Mouse (Mus musculus) CH12.LX (cell line): ENCODE results near the gene Ranbp9. TPM values are rescaled to one million over a fixed set of nuclear protein-coding genes. Genes with fewer than 3 reads are reported as not detected.

ENCODE experiments used
- DNase-seq: peaks from one replicate; pipeline ENCODE4 v3.0.0-alpha.2; 2013; ENCODE audit errors: extremely low read depth
- H3K27ac ChIP-seq: 2 replicates; pipeline ENCODE4 v1.5.1; 2012; ENCODE audit warnings: low read depth, mild to moderate bottlenecking, control low read depth, moderate library complexity; ENCODE audit not compliant: insufficient read depth
- H3K27me3 ChIP-seq: replicated peaks from 2 replicates; pipeline ENCODE3; 2012; ENCODE audit warnings: inconsistent platforms
- H3K36me3 ChIP-seq, 2 experiments: replicated peaks in 1 of 2; 2 replicates each; pipeline versions ENCODE3 to v1.6.1; 2012; ENCODE audit warnings: inconsistent platforms in 1 of 2, low read length in 1 of 2, mild to moderate bottlenecking in 1 of 2, mixed read lengths in 1 of 2, moderate library complexity in 1 of 2; ENCODE audit not compliant: control insufficient read depth in 1 of 2, insufficient read depth in 1 of 2
- H3K4me1 ChIP-seq, 2 experiments: 2 replicates each; pipeline ENCODE4 v1.6.1; 2012; ENCODE audit warnings: inconsistent platforms in 1 of 2, moderate library complexity in 1 of 2; ENCODE audit not compliant: insufficient read depth in 2 of 2, control insufficient read depth in 1 of 2
- H3K4me2 ChIP-seq: 2 replicates; pipeline ENCODE4 v1.6.1; 2012; ENCODE audit warnings: low read depth, mild to moderate bottlenecking, control low read depth; ENCODE audit not compliant: poor library complexity, insufficient read depth, severe bottlenecking
- H3K4me3 ChIP-seq, 3 experiments: fragments of 150-350 bp in 1 of 3; sonication (generic) in 1 of 3; replicated peaks in 1 of 3; 2 replicates each; pipeline versions ENCODE3 to v1.5.1; 2011 to 2012; ENCODE audit warnings: low read depth in 2 of 3, low read length in 2 of 3, mild to moderate bottlenecking in 2 of 3, moderate library complexity in 2 of 3, control low read depth in 1 of 3, improper control_type of control experiment in 1 of 3, inconsistent platforms in 1 of 3, mixed read lengths in 1 of 3; ENCODE audit not compliant: poor library complexity in 1 of 3
- H3K79me2 ChIP-seq: replicated peaks from 2 replicates; pipeline ENCODE4 v1.6.1; 2012; ENCODE audit warnings: mild to moderate bottlenecking, moderate library complexity; ENCODE audit not compliant: control insufficient read depth, poor library complexity, insufficient read depth, severe bottlenecking; ENCODE audit errors: extremely low read depth
- H3K9ac ChIP-seq: 2 replicates; pipeline ENCODE4 v1.6.1; 2012; ENCODE audit warnings: low read depth, mild to moderate bottlenecking, control low read depth, moderate library complexity; ENCODE audit not compliant: insufficient read depth
- H3K9me3 ChIP-seq: replicated peaks from 2 replicates; pipeline ENCODE3; 2012; ENCODE audit warnings: low read length, inconsistent platforms, mixed read lengths
- BHLHE40 ChIP-seq: IDR thresholded peaks from 2 replicates; pipeline ENCODE4 v1.6.1; 2011; ENCODE audit warnings: mild to moderate bottlenecking, low read depth, low read length, improper control_type of control experiment
- CHD2 ChIP-seq: IDR thresholded peaks from 2 replicates; pipeline ENCODE4 v1.6.1; 2011; ENCODE audit warnings: low read length, improper control_type of control experiment
- CTCF ChIP-seq, 2 experiments: IDR thresholded peaks in 1 of 2; conservative IDR thresholded peaks in 1 of 2; 2 replicates each; pipeline ENCODE4 v1.5.1; 2011 to 2012; ENCODE audit warnings: low read depth in 2 of 2, low read length in 2 of 2, improper control_type of control experiment in 1 of 2, inconsistent platforms in 1 of 2, mild to moderate bottlenecking in 1 of 2, moderate library complexity in 1 of 2
- ELF1 ChIP-seq: IDR thresholded peaks from 2 replicates; pipeline ENCODE4 v1.6.1; 2014; ENCODE audit warnings: low read depth, mild to moderate bottlenecking, inconsistent platforms, low read length, improper control_type of control experiment
- EP300 ChIP-seq: IDR thresholded peaks from 2 replicates; pipeline ENCODE4 v1.6.1; 2011; ENCODE audit warnings: low read length, improper control_type of control experiment
- HCFC1 ChIP-seq: IDR thresholded peaks from 2 replicates; pipeline ENCODE4 v1.6.1; 2012; ENCODE audit warnings: low read depth, mild to moderate bottlenecking, inconsistent platforms, low read length, improper control_type of control experiment
- IRF4 ChIP-seq: IDR thresholded peaks from 2 replicates; pipeline ENCODE4 v1.6.1; 2014; ENCODE audit warnings: low read depth, mild to moderate bottlenecking, inconsistent platforms, low read length, improper control_type of control experiment
- KAT2A ChIP-seq: IDR thresholded peaks from 2 replicates; pipeline ENCODE4 v1.6.1; 2012; ENCODE audit warnings: low read length, improper control_type of control experiment, inconsistent platforms; ENCODE audit not compliant: insufficient replicate concordance
- MAX ChIP-seq: IDR thresholded peaks from 2 replicates; pipeline ENCODE4 v1.6.1; 2011; ENCODE audit warnings: low read length, improper control_type of control experiment
- MAZ ChIP-seq: IDR thresholded peaks from 2 replicates; pipeline ENCODE4 v1.6.1; 2012; ENCODE audit warnings: low read depth, mild to moderate bottlenecking, inconsistent platforms, low read length, improper control_type of control experiment, moderate library complexity
- MEF2A ChIP-seq: IDR thresholded peaks from 2 replicates; pipeline ENCODE4 v1.6.1; 2014; ENCODE audit warnings: low read depth, mild to moderate bottlenecking, inconsistent platforms, low read length, improper control_type of control experiment, borderline replicate concordance
- MXI1 ChIP-seq: IDR thresholded peaks from 2 replicates; pipeline ENCODE4 v1.6.1; 2011; ENCODE audit warnings: mild to moderate bottlenecking, low read depth, low read length, improper control_type of control experiment
- MYC ChIP-seq: IDR thresholded peaks from 2 replicates; pipeline ENCODE4 v1.6.1; 2011; ENCODE audit warnings: low read depth, mild to moderate bottlenecking, improper control_type of control experiment, low read length
- NELFE ChIP-seq: IDR thresholded peaks from 2 replicates; pipeline ENCODE4 v1.6.1; 2011; ENCODE audit warnings: low read depth, low read length, improper control_type of control experiment
- NRF1 ChIP-seq: IDR thresholded peaks from 2 replicates; pipeline ENCODE4 v1.6.1; 2014; ENCODE audit warnings: low read depth, mild to moderate bottlenecking, inconsistent platforms, low read length, improper control_type of control experiment, moderate library complexity
- POLR2A ChIP-seq: IDR thresholded peaks from 2 replicates; pipeline ENCODE4 v1.6.1; 2011; ENCODE audit warnings: low read depth, mild to moderate bottlenecking, improper control_type of control experiment, low read length
- POLR2AphosphoS2 ChIP-seq: IDR thresholded peaks from 2 replicates; pipeline ENCODE4 v1.6.1; 2011; ENCODE audit warnings: low read depth, low read length, improper control_type of control experiment
- RAD21 ChIP-seq: IDR thresholded peaks from 2 replicates; pipeline ENCODE4 v1.6.1; 2011; ENCODE audit warnings: low read depth, mild to moderate bottlenecking, low read length, improper control_type of control experiment, moderate library complexity
- RCOR1 ChIP-seq: conservative IDR thresholded peaks from 2 replicates; pipeline ENCODE4 v1.6.1; 2012; ENCODE audit warnings: low read depth, mild to moderate bottlenecking, inconsistent platforms, low read length, improper control_type of control experiment
- SIN3A ChIP-seq: IDR thresholded peaks from 2 replicates; pipeline ENCODE4 v1.6.1; 2012; ENCODE audit warnings: low read length, improper control_type of control experiment, inconsistent platforms
- SMC3 ChIP-seq: IDR thresholded peaks from 2 replicates; pipeline ENCODE4 v1.6.1; 2011; ENCODE audit warnings: low read depth, low read length, improper control_type of control experiment
- TBP ChIP-seq: conservative IDR thresholded peaks from 2 replicates; pipeline ENCODE4 v1.6.1; 2011; ENCODE audit warnings: low read depth, low read length, improper control_type of control experiment
- TCF12 ChIP-seq: IDR thresholded peaks from 2 replicates; pipeline ENCODE4 v1.6.1; 2014; ENCODE audit warnings: low read depth, mild to moderate bottlenecking, inconsistent platforms, low read length, improper control_type of control experiment
- ZMIZ1 ChIP-seq: IDR thresholded peaks from 2 replicates; pipeline ENCODE4 v1.6.1; 2012; ENCODE audit warnings: low read depth, mild to moderate bottlenecking, inconsistent platforms, low read length, improper control_type of control experiment
- ZNF384 ChIP-seq: IDR thresholded peaks from 2 replicates; pipeline ENCODE4 v1.6.1; 2012; ENCODE audit warnings: low read depth, low read length, improper control_type of control experiment, inconsistent platforms
- dilution Hi-C: fragments of 300-500 bp; cut with MboI; formaldehyde crosslinking; loops from 2 replicates; pipeline ENCODE4 v1.14.3; 2020; ENCODE audit warnings: low sequenced_read_pairs; ENCODE audit not compliant: extremely low pct_unique_long_range_greater_than_20kb, extremely low pct_ligation_motif_present
- in situ Hi-C: fragments of 300-500 bp; cut with MboI; formaldehyde crosslinking; loops from 3 replicates; pipeline ENCODE4 v1.14.3; 2019; ENCODE audit warnings: low sequenced_read_pairs, low pct_ligation_motif_present, low pct_unique_long_range_greater_than_20kb, mixed read lengths
- polyA plus RNA-seq: library from polyadenylated mRNA; unstranded; fragments of >175 nt; gene quantifications from 2 replicates; pipeline ENCODE4 v1.2.1, GENCODE M21; 2012; ENCODE audit warnings: low read depth; ENCODE audit not compliant: insufficient read length
- total RNA-seq, 2 experiments: library from RNA; depleted of rRNA; stranded (reverse); fragments of 300-350 nt in 1 of 2; fragments of >200 nt in 1 of 2; gene quantifications; 2 replicates each; pipeline ENCODE4 v1.2.3; 2012 to 2014

Ranbp9 gene
- total and polyA plus RNA-seq, 3 experiments: 22.0 to 37.6 (median 31.8) TPM

DNA sequence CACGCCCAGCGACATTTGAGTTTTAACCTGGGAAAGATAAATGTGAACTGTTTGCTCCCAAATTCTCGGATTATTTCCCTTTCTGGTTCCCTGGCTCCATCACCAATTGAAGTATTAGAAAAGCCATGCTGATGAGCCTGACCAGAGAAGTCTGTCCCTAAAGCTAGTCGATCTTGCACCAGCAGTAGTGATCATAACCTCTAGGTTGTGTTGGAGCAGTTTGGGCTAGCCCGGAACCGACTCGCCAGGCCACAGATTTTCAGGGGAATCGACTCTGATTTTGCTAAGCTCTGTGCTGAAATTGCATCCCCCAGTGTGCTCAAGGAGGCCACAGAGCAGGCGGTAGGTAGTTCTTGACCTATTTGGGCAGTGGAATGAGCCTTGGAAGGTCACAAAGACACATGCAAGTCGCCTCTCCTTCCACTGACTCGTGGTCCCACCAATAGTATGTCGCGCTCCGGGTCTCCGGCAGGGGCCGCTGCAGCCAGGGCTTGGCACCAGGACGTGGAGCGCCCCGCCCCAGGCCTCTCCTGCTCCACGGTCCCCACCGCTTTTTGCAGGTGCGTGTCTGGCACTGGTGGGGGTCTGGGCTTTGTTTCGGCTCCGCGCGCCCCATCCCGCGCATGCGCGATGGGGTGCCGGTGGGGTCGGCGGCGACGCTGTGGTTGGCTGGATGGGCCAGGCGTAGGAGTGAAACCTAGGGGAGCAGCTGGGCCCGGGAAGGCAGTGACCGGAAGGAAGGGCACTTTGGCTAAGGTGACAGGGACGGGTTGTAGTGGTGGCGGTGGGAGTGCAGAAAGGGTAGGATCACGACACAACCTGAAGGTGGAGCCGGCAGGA, 115.9 kb downstream of the Ranbp9 start, which contains the start of gene Sirt5:
Gene Sirt5 (plus strand): TSS at position 512 of the 840 bp plus-strand sequence.
- no peak for TF ChIP-seq KAT2A
- peak; percentile 28; the same call in 1 of the 2 replicates for TF ChIP-seq BHLHE40
- TF ChIP-seq HCFC1: peak; percentile 50; the same call in 1 of the 2 replicates
- TF ChIP-seq NELFE: peak; percentile 64
- peak; percentile 62 for TF ChIP-seq MXI1
- TF ChIP-seq CTCF (conservative IDR thresholded peaks at IDR 0.05 in 1 of 2, IDR thresholded peaks at IDR 0.05 in 1 of 2; ENCODE audit: low read depth in 2 of 2, low read length in 2 of 2): peak; percentile 29 to 79; a peak in 3 of 4 replicates
- peak; percentile 67; the same call in 1 of the 2 replicates for TF ChIP-seq MAX
- TF ChIP-seq MEF2A: no peak
- TF ChIP-seq EP300: peak; percentile 15; the same call in 1 of the 2 replicates
- TF ChIP-seq IRF4: peak; percentile 40
- no peak for TF ChIP-seq POLR2AphosphoS2
- TF ChIP-seq CHD2: no peak
- TF ChIP-seq ZNF384: no peak
- peak; percentile 57; the same call in 1 of the 2 replicates for TF ChIP-seq TCF12
- no peak for TF ChIP-seq ZMIZ1
- peak; percentile 55; the same call in 1 of the 2 replicates for TF ChIP-seq POLR2A
- TF ChIP-seq NRF1: peak; percentile 98
- no peak for TF ChIP-seq RCOR1
- TF ChIP-seq ELF1: peak; percentile 38; the same call in 1 of the 2 replicates
- peak; percentile 66; the same call in 1 of the 2 replicates for TF ChIP-seq SIN3A
- peak; percentile 65; the same call in 1 of the 2 replicates for TF ChIP-seq MYC
- TF ChIP-seq SMC3: peak; percentile 44
- TF ChIP-seq RAD21: peak; percentile 50
- peak; percentile 47; the same call in 1 of the 2 replicates for TF ChIP-seq MAZ
- TF ChIP-seq TBP: 0 out of 2 replicates have a peak, but pooled peaks have one; percentile 26
- Histone ChIP-seq H3K9ac (peak within 1 kb of the TSS; percentile 46), H3K9me3 (peaks cover 3% of the 10 kb centered on the region), H3K36me3 (no peaks in the 10 kb centered on the region), H3K27me3 (no peaks in the 10 kb centered on the region), H3K4me3 (peak within 1 kb of the TSS; percentile 64 to 76 (median 70)), H3K4me1 (peaks cover 0 to 8% of the 10 kb centered on the region in 2 experiments; a peak in 2 of 4 replicates), H3K4me2 (peak within 1 kb of the TSS; percentile 40), H3K27ac (no peak within 1 kb of the TSS), H3K79me2 (no peaks in the 10 kb centered on the region)
- DNase-seq: peak; percentile 89
- in situ Hi-C loops: loop anchor here (10.0 to 25.0 kb wide), 2 partner anchors 60 to 372 kb away; no protein-coding TSS in a partner anchor
- dilution Hi-C loops: no loop called here
